Mouse (Mus musculus): ENCODE measurements at regions not wholly inside any gene's neighbourhood (a gene's known extent, or its start where the extent isn't known, plus 50 kb on each side); places are given as distances from the start of the nearest gene placed in this dataset.

DNA sequence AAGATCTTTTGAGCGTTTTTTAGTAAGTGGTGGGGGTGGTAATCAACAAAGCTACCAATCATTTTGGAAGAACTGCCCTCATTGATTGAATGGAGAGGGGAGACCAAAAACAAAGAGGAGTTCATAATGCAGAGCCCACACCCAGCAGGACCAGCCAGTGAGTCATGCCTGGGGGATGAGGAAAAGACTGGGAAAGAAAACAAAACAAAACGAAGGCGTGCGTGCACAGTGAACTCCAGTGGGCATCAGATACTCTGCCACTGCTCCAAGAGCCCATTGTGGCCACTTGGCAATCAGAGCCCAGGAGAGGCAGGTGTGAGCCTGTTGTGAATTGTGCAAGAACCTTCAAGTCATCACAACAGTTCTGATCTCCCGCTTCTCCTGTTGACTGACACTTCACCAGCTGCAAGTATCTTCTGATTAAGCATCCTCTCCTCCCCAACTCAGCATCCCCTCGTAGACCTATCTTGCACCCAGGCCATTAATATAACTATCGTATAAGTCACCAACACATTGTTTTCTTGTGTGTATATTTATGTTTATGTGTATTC, 351.1 kb upstream of the Trib2 start:
- no peaks in the 10 kb centered on the region for H3K27me3 ChIP-seq (ENCODE audit: insufficient read depth, low read length)
- no peaks in the 10 kb centered on the region for H3K4me1 ChIP-seq (replicated peaks; ENCODE audit: low read depth, low read length)
- TF ChIP-seq POU5F1 (IDR thresholded peaks at IDR 0.05; ENCODE audit: borderline replicate concordance, low read length) (no peak), NANOG (IDR thresholded peaks at IDR 0.05; ENCODE audit: borderline replicate concordance, low read length) (no peak), CTCF (conservative IDR thresholded peaks at IDR 0.05; ENCODE audit: low read length) (no peak)
- H3K36me3 ChIP-seq (ENCODE audit: insufficient read depth, low read length) = no peaks in the 10 kb centered on the region
- no peak overlapping the region for H3K4me3 ChIP-seq (replicated peaks; ENCODE audit: low read length)
- H3K9me3 ChIP-seq (ENCODE audit: low read length) = no peaks in the 10 kb centered on the region

DNA sequence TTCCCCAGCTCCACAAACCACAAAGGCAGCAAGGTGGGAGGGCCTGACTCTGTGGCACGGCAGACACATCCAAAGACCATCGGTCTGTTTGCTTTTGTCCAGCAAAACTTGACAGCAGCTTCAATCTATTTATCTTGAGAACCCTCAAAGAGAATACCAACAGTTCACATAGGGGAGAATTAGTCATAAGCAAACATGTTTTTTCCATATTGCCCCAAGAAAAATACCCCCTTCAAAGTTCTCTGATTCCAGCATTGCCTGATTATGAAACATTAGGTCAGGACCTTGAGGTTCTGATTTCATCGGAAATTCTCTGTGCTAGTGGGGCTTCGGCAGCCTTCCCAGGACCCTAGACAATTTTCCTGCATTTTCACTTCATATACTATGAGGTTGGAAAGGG, 348.4 kb upstream of the Trib2 start:
- Histone ChIP-seq H3K27me3 (ENCODE audit: insufficient read depth, low read length) (no peaks in the 10 kb centered on the region), H3K9me3 (ENCODE audit: low read length) (no peaks in the 10 kb centered on the region), H3K4me3 (replicated peaks; ENCODE audit: low read length) (no peak overlapping the region), H3K36me3 (ENCODE audit: insufficient read depth, low read length) (no peaks in the 10 kb centered on the region), H3K4me1 (replicated peaks; ENCODE audit: low read depth, low read length) (no peaks in the 10 kb centered on the region)
- TF ChIP-seq NANOG (IDR thresholded peaks at IDR 0.05; ENCODE audit: borderline replicate concordance, low read length) = no peak

DNA sequence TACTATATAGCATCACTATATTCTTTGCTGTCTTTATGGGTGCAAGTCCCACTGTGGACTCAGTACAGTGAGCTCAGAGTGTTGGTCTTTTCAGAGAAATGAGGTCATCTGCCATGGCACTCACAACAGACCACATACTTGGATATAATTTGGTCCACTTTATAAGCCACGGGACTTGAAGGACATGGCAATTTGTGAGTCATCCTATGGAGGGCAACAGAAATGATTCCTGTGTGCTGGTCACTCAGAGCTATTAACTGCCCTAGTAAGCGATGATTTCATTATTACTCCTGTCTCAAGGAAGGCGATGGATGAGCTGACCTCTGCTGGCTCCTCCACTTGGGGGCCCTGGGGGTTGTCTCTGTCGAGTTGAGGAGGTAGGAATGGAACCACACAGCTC, 345.2 kb upstream of the Trib2 start:
- Histone ChIP-seq H3K4me3 (replicated peaks; ENCODE audit: low read length) (no peak overlapping the region), H3K27me3 (ENCODE audit: insufficient read depth, low read length) (no peaks in the 10 kb centered on the region), H3K9me3 (ENCODE audit: low read length) (no peaks in the 10 kb centered on the region), H3K36me3 (ENCODE audit: insufficient read depth, low read length) (no peaks in the 10 kb centered on the region), H3K4me1 (replicated peaks; ENCODE audit: low read depth, low read length) (no peaks in the 10 kb centered on the region)
- TF ChIP-seq CTCF (conservative IDR thresholded peaks at IDR 0.05; ENCODE audit: low read length) = no peak
- TF ChIP-seq POU5F1 (IDR thresholded peaks at IDR 0.05; ENCODE audit: borderline replicate concordance, low read length) = no peak
- no peak for TF ChIP-seq NANOG (IDR thresholded peaks at IDR 0.05; ENCODE audit: borderline replicate concordance, low read length)

DNA sequence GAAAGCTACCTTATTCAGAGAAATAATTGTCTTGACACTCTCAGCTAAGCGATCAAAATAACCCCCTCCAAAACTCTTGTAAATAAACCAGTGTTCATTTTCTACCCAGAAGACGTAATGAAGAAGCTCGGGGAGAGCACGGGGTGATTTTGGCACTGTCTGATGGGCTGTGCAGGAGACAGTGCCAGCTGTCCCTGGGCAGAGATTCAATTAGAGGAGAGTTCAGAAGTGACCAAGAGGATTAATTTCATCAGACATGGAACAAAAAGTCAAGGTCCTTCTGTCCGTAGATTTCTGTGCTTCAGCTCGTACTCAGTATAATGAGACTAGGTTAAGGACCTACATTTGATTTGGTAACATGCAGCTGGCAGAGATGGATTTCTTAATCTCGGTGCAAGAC, 341.2 kb upstream of the Trib2 start:
- TF ChIP-seq POU5F1 (IDR thresholded peaks at IDR 0.05; ENCODE audit: borderline replicate concordance, low read length) (no peak), CTCF (conservative IDR thresholded peaks at IDR 0.05; ENCODE audit: low read length) (no peak), NANOG (IDR thresholded peaks at IDR 0.05; ENCODE audit: borderline replicate concordance, low read length) (no peak)
- H3K9me3 ChIP-seq (ENCODE audit: low read length) = no peaks in the 10 kb centered on the region
- peaks cover 12% of the 10 kb centered on the region for H3K4me1 ChIP-seq (replicated peaks; ENCODE audit: low read depth, low read length)
- H3K36me3 ChIP-seq (ENCODE audit: insufficient read depth, low read length) = no peaks in the 10 kb centered on the region
- no peak overlapping the region for H3K4me3 ChIP-seq (replicated peaks; ENCODE audit: low read length)
- no peaks in the 10 kb centered on the region for H3K27me3 ChIP-seq (ENCODE audit: insufficient read depth, low read length)

DNA sequence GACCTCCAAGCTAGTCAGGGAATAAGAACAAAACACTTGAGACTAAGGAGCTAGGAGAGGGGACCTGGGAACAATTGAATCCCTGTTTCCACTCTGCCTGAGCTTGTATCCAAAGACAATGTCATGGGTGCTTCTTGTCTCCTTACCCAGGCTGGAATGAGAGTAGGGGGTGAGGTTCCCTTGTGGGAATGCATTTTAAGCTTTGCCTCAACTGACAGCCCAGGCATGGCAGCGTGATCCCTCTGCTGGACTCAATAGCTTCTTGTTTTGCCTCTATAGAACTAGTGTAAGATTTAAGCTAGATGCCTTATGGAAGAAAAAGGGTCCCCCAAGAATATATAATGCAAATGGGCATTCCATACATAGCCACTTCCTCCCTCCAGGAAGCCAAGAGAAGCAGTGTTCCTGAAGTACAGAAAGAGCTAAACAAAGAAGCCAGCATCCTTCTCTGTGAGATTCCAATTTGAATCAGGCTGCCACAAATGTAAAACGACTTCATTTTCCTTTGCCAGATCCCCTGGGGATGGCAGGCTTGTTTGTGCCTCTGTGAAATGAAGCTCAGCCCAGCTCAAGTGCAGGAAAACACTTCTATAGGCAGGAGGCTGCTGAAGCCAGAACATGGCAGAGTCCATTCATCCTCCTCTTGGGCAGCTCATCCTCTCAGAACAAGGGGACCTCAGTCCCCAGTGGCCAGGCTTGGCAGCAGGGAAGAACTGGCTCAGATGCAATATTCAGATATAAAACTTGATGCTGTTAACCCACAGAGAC, 339.3 kb upstream of the Trib2 start:
- no peaks in the 10 kb centered on the region for H3K36me3 ChIP-seq (ENCODE audit: insufficient read depth, low read length)
- no peaks in the 10 kb centered on the region for H3K27me3 ChIP-seq (ENCODE audit: insufficient read depth, low read length)
- peaks cover 18% of the 10 kb centered on the region for H3K4me1 ChIP-seq (replicated peaks; ENCODE audit: low read depth, low read length)
- no peaks in the 10 kb centered on the region for H3K9me3 ChIP-seq (ENCODE audit: low read length)
- no peak for TF ChIP-seq CTCF (conservative IDR thresholded peaks at IDR 0.05; ENCODE audit: low read length)
- no peak for TF ChIP-seq POU5F1 (IDR thresholded peaks at IDR 0.05; ENCODE audit: borderline replicate concordance, low read length)
- no peak for TF ChIP-seq NANOG (IDR thresholded peaks at IDR 0.05; ENCODE audit: borderline replicate concordance, low read length)
- no peak overlapping the region for H3K4me3 ChIP-seq (replicated peaks; ENCODE audit: low read length)

DNA sequence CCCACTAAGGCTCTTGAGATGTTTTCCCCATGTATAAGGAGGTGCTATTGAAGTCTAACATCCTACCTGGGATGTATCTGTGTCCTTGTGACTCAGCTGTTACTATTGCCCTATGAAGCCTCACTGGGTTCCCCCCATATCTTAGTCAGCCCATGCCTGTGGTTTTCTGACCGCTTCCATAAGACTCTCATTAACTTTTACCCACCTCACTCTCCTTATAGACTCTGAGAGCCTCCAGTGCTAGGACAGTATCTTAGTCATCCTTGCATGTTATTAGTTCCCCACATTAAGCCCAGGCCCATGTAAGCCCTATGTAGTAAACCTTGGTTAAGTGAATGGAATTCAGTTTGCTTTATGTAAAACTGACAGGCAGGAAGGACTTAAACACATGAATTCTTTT, 337.5 kb upstream of the Trib2 start:
- no peak overlapping the region for H3K4me3 ChIP-seq (replicated peaks; ENCODE audit: low read length)
- H3K9me3 ChIP-seq (ENCODE audit: low read length) = no peaks in the 10 kb centered on the region
- TF ChIP-seq POU5F1 (IDR thresholded peaks at IDR 0.05; ENCODE audit: borderline replicate concordance, low read length) = no peak
- no peak for TF ChIP-seq CTCF (conservative IDR thresholded peaks at IDR 0.05; ENCODE audit: low read length)
- TF ChIP-seq NANOG (IDR thresholded peaks at IDR 0.05; ENCODE audit: borderline replicate concordance, low read length) = no peak
- no peaks in the 10 kb centered on the region for H3K27me3 ChIP-seq (ENCODE audit: insufficient read depth, low read length)
- no peaks in the 10 kb centered on the region for H3K36me3 ChIP-seq (ENCODE audit: insufficient read depth, low read length)
- H3K4me1 ChIP-seq (replicated peaks; ENCODE audit: low read depth, low read length) = peaks cover 18% of the 10 kb centered on the region

DNA sequence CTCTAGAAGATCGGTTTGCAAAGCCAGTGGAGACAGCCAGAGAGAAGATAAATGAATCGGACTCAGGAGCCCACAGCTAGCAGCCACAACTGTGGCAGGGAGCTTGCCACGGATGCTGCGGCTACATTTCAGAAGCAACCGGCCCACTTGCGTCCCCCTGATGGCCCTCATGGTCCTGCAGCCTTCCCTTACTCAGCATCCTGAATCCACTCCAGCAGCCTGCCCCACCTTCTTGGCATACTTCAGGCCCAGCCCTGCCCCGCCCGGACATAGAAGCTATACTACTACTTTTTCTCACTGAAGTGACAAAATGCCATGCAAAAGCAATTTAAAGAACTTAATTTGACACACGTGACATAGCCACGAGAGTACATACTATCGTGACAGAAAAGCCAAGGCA, 335.4 kb upstream of the Trib2 start:
- Histone ChIP-seq H3K27me3 (ENCODE audit: insufficient read depth, low read length) (no peaks in the 10 kb centered on the region), H3K4me3 (replicated peaks; ENCODE audit: low read length) (no peak overlapping the region), H3K4me1 (replicated peaks; ENCODE audit: low read depth, low read length) (peaks cover 18% of the 10 kb centered on the region), H3K36me3 (ENCODE audit: insufficient read depth, low read length) (no peaks in the 10 kb centered on the region), H3K9me3 (ENCODE audit: low read length) (no peaks in the 10 kb centered on the region)
- TF ChIP-seq NANOG (IDR thresholded peaks at IDR 0.05; ENCODE audit: borderline replicate concordance, low read length) = no peak
- TF ChIP-seq CTCF (conservative IDR thresholded peaks at IDR 0.05; ENCODE audit: low read length) = no peak
- no peak for TF ChIP-seq POU5F1 (IDR thresholded peaks at IDR 0.05; ENCODE audit: borderline replicate concordance, low read length)

DNA sequence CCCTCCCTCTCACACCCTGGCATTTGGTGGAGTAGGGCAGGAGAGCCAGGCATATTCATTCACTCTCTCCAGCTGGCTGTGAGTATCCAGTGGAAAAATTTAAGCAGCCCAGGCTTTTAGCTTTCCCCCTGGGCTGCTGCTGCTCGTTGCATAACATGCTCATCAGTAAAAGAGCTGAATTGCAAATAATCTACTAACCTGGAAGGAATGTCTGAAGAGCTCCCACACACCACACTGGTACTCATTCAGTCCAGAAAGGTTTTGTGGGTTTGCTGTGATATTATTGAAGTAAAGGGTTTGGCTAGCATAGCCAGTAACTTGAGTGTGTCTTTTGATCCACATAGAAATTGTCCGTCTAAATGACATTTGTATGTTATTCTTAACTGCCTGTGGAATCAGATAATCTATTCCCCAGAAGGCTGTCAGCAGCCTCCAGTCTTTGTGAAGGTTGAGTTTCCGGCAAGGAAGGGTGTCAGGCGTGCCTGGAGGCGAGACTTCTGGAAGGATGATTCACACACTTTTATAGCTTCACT, 334.5 kb upstream of the Trib2 start:
- Histone ChIP-seq H3K27me3 (ENCODE audit: insufficient read depth, low read length) (no peaks in the 10 kb centered on the region), H3K4me3 (replicated peaks; ENCODE audit: low read length) (no peak overlapping the region), H3K36me3 (ENCODE audit: insufficient read depth, low read length) (no peaks in the 10 kb centered on the region), H3K9me3 (ENCODE audit: low read length) (peaks cover 5% of the 10 kb centered on the region; the same call in 1 of the 2 replicates), H3K4me1 (replicated peaks; ENCODE audit: low read depth, low read length) (peaks cover 16% of the 10 kb centered on the region)
- TF ChIP-seq POU5F1 (IDR thresholded peaks at IDR 0.05; ENCODE audit: borderline replicate concordance, low read length) = no peak
- TF ChIP-seq CTCF (conservative IDR thresholded peaks at IDR 0.05; ENCODE audit: low read length) = no peak
- no peak for TF ChIP-seq NANOG (IDR thresholded peaks at IDR 0.05; ENCODE audit: borderline replicate concordance, low read length)
